Mouse (Mus musculus) embryonic stem cell, embryonic (primary cell): ENCODE results near the gene Cebpb.

ENCODE experiments used
- CTCF ChIA-PET, 4 experiments: fragments of 300-600 bp in 2 of 4; fragments of 350-600 bp in 2 of 4; sonication (Branson Sonifier 250); formaldehyde crosslinking; loops; one replicate each; lab custom pipeline; 2022; ENCODE audit warnings: inconsistent platforms in 2 of 4; lab: Charles Lee
- POLR2A ChIA-PET, 4 experiments: fragments of 300-600 bp in 2 of 4; fragments of 350-600 bp in 2 of 4; sonication (Branson Sonifier 250); formaldehyde crosslinking; loops; one replicate each; lab custom pipeline; 2022; ENCODE audit warnings: antibody characterized with exemption in 4 of 4, inconsistent platforms in 1 of 4; lab: Charles Lee

Cebpb gene

DNA sequence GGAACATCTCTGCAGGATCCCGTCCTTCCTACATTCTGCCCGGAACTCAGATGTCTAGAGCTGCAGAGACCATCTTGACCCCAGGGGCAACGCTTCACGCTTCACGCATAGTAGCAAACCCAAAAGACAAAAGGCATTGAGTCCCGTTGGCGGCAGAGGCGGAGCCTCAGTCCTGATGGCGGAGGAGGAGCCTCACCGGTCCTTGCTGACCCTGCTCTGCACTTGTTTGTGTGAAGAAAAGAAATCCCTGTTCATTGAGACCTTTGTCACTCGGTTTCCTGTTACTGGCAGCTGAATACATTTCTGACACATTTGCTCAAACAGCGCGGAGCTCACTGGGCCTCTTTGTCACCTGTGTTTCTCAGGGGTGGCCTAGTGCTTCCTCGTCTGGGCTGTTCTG lies 6.8 kb downstream of the Cebpb start:
- CTCF ChIA-PET = interaction anchor here in 2 of 4 experiments (0.6 to 1.1 kb wide), 5 partner anchors 10 to 315 kb away, joined by 3 to 4 read pairs (median 4); partner anchors contain the start of gene Ripor3 (in 1 of the 2)
- POLR2A ChIA-PET = interaction anchor here in 3 of 4 experiments (0.7 to 1.4 kb wide), 4 partner anchors 10 to 87 kb away, joined by 3 to 4 read pairs (median 3); no protein-coding TSS in a partner anchor

- CTCF ChIA-PET = interaction anchor here in 2 of 4 experiments (0.5 to 1.0 kb wide), 3 partner anchors 10 to 198 kb away, joined by 3 to 4 read pairs (median 3); no protein-coding TSS in a partner anchor
- POLR2A ChIA-PET = interaction anchor here in 3 of 4 experiments (0.9 to 1.4 kb wide), 3 partner anchors 9 to 69 kb away, joined by 3 to 4 read pairs (median 3); no protein-coding TSS in a partner anchor
Observed at GRCm38 (mm10) chr2:167696143-167696542, 7.4 kb downstream of the Cebpb start.

GRCm38 (mm10) chr2:167697902-167698301 lies 9.2 kb downstream of the Cebpb start:
- ChIA-PET POLR2A (interaction anchor here in 1 of 4 experiments (1.2 kb wide), 1 partner anchor 50 kb away, joined by 3 read pairs; no protein-coding TSS in a partner anchor), CTCF (no interaction called here)

DNA sequence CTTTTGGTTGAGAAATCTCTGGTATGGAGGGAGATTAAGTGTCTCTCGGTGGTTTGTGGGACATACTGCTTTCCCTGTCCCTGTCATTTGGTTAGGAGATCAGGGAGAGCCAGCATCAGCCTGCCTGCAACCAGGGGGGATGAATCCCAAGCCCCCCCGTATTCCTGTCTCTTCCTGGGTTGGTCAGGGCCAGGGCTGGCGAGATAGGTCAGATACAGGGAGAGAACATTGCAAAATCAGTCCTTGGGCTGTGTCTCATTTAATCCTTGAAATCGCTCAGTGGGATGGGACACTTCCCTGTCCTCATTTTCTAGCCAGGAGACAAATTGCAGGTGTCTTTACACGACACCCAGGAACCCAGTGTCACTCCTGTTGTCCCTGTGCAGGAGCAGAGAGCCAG lies 11.3 kb downstream of the Cebpb start:
- ChIA-PET POLR2A (interaction anchor here in 2 of 4 experiments (0.9 to 1.5 kb wide), 2 partner anchors 11 to 22 kb away, joined by 3 to 4 read pairs; no protein-coding TSS in a partner anchor), CTCF (no interaction called here)

DNA sequence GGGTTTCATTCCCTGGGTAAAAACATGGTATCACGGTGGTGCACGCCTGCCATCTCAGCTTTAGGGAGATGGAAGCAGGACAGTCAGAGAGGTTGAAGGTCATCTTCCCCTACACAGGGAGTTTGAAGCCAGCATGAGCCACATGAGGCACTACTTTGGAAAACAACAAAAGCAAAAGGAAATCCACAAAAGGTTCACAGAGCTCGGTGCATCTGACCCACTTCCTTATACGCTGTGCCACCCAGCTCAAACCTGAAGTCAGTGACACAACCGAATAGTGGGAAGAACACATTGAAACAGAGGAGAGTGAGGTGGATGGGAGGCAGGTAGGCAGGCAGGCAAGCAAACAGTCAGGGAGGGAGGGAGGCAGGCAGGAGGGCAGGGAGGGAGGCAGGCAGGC lies 12.8 kb downstream of the Cebpb start:
- ChIA-PET POLR2A (interaction anchor here in 3 of 4 experiments (0.5 to 1.8 kb wide), 8 partner anchors 9 to 273 kb away, joined by 3 to 4 read pairs (median 3); partner anchors contain the start of gene Tmem189 (in 1 of the 3)), CTCF (interaction anchor here in 2 of 4 experiments (0.8 to 1.4 kb wide), 5 partner anchors 10 to 193 kb away, joined by 3 to 6 read pairs (median 3); no protein-coding TSS in a partner anchor)

DNA sequence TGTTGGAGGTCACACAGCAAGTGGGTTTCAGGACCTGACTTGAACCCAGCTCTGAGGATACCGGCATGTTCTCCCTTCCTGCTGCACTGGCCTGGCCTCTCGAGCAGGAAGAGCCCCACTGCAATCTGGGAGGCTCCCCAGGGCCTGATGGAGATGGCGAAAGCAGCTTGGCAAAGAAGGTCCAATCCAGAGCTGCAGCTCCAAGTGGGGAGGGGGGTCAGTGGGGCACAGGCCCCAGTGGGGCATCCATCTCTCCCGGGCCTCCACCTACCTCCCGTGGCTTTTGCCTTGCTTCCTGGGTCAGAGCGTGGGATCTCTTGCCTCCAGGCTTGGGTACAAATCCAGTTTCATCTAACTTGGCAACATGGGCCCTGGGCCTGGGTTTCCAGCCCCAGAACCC lies 13.4 kb downstream of the Cebpb start:
- ChIA-PET CTCF (interaction anchor here in 2 of 4 experiments (0.6 to 1.4 kb wide), 4 partner anchors 10 to 206 kb away, joined by 3 to 6 read pairs (median 4); no protein-coding TSS in a partner anchor), POLR2A (interaction anchor here (0.5 to 1.8 kb wide), 4 partner anchors 10 to 270 kb away, joined by 3 to 4 read pairs (median 3); no protein-coding TSS in a partner anchor)

GRCm38 (mm10) chr2:167704409-167704808 lies 15.7 kb downstream of the Cebpb start:
- CTCF ChIA-PET = interaction anchor here in 2 of 4 experiments (0.6 to 2.0 kb wide), 3 partner anchors 10 to 304 kb away, joined by 3 to 6 read pairs (median 3); no protein-coding TSS in a partner anchor
- POLR2A ChIA-PET = no interaction called here

- ChIA-PET CTCF (interaction anchor here in 3 of 4 experiments (0.6 to 2.0 kb wide), 6 partner anchors 11 to 307 kb away, joined by 3 to 6 read pairs (median 4); no protein-coding TSS in a partner anchor), POLR2A (interaction anchor here in 2 of 4 experiments (0.6 to 1.0 kb wide), 2 partner anchors 15 to 44 kb away, joined by 3 to 4 read pairs; partner anchors contain the start of gene Gm20431 (in 1 of the 2))
Observed at GRCm38 (mm10) chr2:167706183-167706939, 17.6 kb downstream of the Cebpb start.

DNA sequence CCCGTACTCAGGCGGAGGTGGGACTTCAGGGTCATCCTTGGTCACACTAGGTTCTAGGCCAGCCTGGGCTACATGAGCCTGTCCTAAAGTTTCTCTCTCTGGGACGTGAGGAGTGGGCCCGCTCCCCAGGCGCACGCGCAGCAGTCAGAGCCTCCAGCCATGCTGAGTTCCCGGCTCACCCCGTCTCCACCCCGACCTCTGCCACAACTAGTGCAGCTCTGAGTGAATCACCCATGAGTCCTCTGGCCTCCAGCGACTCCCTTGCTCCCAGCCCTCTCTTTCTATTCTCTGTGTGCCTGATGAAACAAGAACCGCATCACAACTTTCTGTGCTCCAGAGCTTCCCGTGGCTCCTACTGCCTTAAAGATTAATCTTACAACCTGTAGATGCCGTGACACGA lies 19.7 kb downstream of the Cebpb start:
- CTCF ChIA-PET = interaction anchor here in 2 of 4 experiments (0.6 to 1.7 kb wide), 3 partner anchors 51 to 187 kb away, joined by 3 to 5 read pairs (median 4); no protein-coding TSS in a partner anchor
- POLR2A ChIA-PET = interaction anchor here in 3 of 4 experiments (0.5 to 1.6 kb wide), 9 partner anchors 13 to 777 kb away, joined by 3 to 8 read pairs (median 4); partner anchors contain the start of genes Tmem189 (in 2 of the 3) and Rnf114 (in 1 of the 3)

- POLR2A ChIA-PET = interaction anchor here in 3 of 4 experiments (0.5 to 1.7 kb wide), 10 partner anchors 9 to 999 kb away, joined by 3 to 4 read pairs (median 3); no protein-coding TSS in a partner anchor
Observed at GRCm38 (mm10) chr2:167709969-167710368, 21.3 kb downstream of the Cebpb start.

DNA sequence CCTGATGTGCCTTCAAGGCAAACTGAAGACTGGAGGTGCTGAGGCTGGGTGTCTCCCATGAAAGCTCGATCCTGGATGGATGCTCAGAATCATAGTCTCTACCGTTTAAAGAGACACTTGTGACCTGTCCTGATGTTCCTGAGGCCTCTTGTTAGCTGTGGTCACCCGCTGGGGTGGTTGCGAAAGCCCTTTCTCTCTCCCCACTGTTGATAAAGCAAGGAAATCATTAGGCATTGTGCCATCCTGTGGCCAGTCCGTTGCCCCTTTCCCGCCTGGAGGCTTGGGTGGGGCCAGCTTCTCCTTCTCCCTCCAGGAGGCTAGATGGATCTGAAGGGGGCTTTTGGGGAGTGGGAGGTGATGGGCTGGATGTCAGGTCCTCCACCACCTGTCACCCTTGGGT lies 21.9 kb downstream of the Cebpb start:
- CTCF ChIA-PET = interaction anchor here in 2 of 4 experiments (1.1 to 2.3 kb wide), 3 partner anchors 30 to 185 kb away, joined by 5 to 9 read pairs (median 9); no protein-coding TSS in a partner anchor
- POLR2A ChIA-PET = interaction anchor here in 3 of 4 experiments (0.5 to 1.7 kb wide), 10 partner anchors 9 to 999 kb away, joined by 3 to 4 read pairs (median 3); no protein-coding TSS in a partner anchor

More at GRCm38 (mm10) chr2:167709969-167710368, 21.3 kb downstream of the Cebpb start:
- CTCF ChIA-PET = interaction anchor here in 3 of 4 experiments (0.5 to 2.3 kb wide), 7 partner anchors 30 to 982 kb away, joined by 3 to 9 read pairs (median 4); no protein-coding TSS in a partner anchor

DNA sequence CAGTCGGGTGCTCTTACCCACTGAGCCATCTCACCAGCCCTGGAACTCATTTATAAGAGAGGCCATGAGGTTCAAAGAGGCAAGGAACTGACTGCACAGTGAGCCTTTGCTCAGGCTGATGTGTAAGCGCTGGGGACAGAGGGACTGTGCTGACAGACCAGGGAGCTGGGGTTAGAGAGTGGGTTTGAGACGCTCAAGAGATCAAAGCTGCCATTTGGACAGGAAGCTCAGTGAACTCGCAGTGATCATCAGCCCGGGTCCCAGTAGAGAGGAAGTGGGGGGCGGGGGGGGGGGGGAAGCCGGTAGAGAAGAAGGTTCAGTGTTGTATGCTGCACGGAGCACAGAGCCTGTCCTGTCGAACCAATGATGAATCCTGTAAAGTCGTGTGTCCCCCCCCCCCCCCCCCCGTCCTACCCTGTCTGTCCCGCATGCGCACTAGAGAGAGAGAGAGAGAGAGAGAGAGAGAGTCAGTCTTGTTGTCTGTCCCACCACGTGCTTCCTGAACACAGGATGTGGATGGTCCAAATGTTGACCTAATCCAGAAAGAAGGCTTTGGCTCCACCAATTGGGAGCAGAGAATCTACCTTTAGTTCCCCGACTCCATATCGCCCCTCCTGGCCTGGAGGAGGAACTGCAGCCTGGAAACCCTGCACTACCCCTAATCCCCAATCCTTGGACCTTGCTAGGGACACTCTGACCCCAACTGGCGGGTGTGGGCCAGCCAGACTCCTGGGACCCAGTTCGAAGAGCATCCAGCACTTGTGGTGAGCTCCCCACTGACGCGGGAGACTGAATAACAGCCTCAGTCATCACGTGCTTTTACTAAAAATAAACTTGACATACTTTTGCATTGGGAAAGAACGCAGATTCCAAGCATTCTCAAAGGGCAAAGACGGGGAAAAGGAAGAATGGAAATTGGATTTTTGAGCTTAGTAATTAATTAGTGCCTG lies 24.4 kb downstream of the Cebpb start:
- ChIA-PET CTCF (interaction anchor here in 3 of 4 experiments (0.6 to 1.7 kb wide), 8 partner anchors 31 to 848 kb away, joined by 3 to 6 read pairs (median 4); no protein-coding TSS in a partner anchor), POLR2A (interaction anchor here in 3 of 4 experiments (0.7 to 1.2 kb wide), 4 partner anchors 34 to 671 kb away, joined by 3 read pairs; no protein-coding TSS in a partner anchor)

DNA sequence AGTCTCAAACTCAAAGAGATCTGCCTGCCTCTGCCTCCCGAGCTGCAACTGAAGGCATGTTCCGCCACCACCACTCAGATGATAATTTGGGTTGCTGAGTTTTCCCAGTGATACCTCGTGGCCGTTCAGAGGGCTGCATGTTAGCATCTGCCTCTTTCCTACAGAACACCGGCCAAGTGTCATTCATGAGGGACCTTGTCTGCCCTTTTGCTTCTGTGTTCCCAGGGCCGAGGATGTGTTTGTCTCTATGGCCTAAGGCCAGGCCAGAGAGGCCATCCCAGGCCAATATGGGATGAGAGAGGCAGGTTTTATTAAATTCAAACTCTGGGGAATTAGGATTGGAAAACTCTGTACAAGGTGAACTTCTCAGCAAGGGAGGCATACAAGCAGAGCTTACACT lies 25.6 kb downstream of the Cebpb start:
- POLR2A ChIA-PET = interaction anchor here in 3 of 4 experiments (0.7 to 1.5 kb wide), 3 partner anchors 19 to 670 kb away, joined by 3 read pairs; no protein-coding TSS in a partner anchor
- CTCF ChIA-PET = interaction anchor here in 2 of 4 experiments (0.7 to 1.7 kb wide), 5 partner anchors 10 to 622 kb away, joined by 3 to 6 read pairs (median 3); no protein-coding TSS in a partner anchor

GRCm38 (mm10) chr2:167715008-167715407 lies 26.3 kb downstream of the Cebpb start:
- CTCF ChIA-PET = interaction anchor here in 2 of 4 experiments (0.7 to 1.0 kb wide), 4 partner anchors 11 to 34 kb away, joined by 3 to 5 read pairs (median 3); no protein-coding TSS in a partner anchor
- POLR2A ChIA-PET = interaction anchor here in 3 of 4 experiments (0.6 to 2.1 kb wide), 4 partner anchors 10 to 39 kb away, joined by 3 to 5 read pairs (median 3); no protein-coding TSS in a partner anchor

DNA sequence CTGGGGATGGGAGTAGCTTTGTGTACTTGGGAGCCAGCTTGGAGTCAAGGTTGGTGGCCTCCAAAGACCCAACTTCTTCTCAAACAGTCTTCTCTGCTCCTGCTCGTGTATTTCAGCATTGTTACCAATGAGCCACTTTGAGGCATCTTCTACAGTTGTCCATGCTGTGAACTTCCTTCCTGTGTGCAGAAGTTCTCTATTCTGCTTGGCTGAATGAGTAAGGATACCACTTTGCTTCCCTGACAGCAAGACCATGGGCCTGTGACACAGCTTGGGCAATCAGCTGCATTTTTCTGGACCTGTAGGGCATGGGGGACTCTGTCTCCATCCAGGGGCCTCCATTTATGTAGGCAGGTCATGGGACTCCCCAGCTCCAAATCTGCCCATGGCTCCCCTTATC lies 28.5 kb downstream of the Cebpb start:
- CTCF ChIA-PET = no interaction called here
- POLR2A ChIA-PET = interaction anchor here in 3 of 4 experiments (0.6 to 1.0 kb wide), 3 partner anchors 62 to 1104 kb away, joined by 3 read pairs; no protein-coding TSS in a partner anchor

- POLR2A ChIA-PET = interaction anchor here in 1 of 4 experiments (1.5 kb wide), 1 partner anchor 9 kb away, joined by 3 read pairs; no protein-coding TSS in a partner anchor
- CTCF ChIA-PET = interaction anchor here in 3 of 4 experiments (0.6 to 1.2 kb wide), 3 partner anchors 34 to 39 kb away, joined by 3 to 7 read pairs (median 4); no protein-coding TSS in a partner anchor
Observed at GRCm38 (mm10) chr2:167719520-167719919, 30.8 kb downstream of the Cebpb start.
